Mouse (Mus musculus) bone marrow macrophage, adult 2 months (primary cell): ENCODE data around the gene Nckap5l.

ENCODE experiments used
- CTCF ChIP-seq: IDR thresholded peaks from 2 replicates; pipeline ENCODE4 v1.5.1; 2012; ENCODE audit warnings: low read depth, mild to moderate bottlenecking, low read length, moderate library complexity
- POLR2A ChIP-seq: IDR thresholded peaks from 2 replicates; pipeline ENCODE4 v1.6.1; 2012; ENCODE audit warnings: mild to moderate bottlenecking, low read depth, low read length, borderline replicate concordance

- TF ChIP-seq CTCF (no peak), POLR2A (no peak)
Observed at GRCm38 (mm10) chr15:99473801-99474575, 16.4 kb upstream of the Nckap5l start.
